Mouse (Mus musculus): Measurements from ENCODE around the gene Stat3. TPM values are rescaled to one million over a fixed set of nuclear protein-coding genes. Genes with fewer than 3 reads are reported as not detected.

Gene Stat3
- total RNA-seq (2012; rRNA removed) (51.1 and 52.1 TPM in 2 replicates), total RNA-seq (2014; rRNA removed) (35.9 TPM in 2 replicates), polyA plus RNA-seq (2012; ENCODE audit: insufficient read length, low read depth) (66.7 and 69.2 TPM in 2 replicates)

GRCm38 (mm10) chr11:100939512-100940151 lies at the start of gene Stat3:
Stat3 (minus strand) TSS chr11:100939540.
- H3K27me3 ChIP-seq (replicated peaks) = no peaks in the 10 kb centered on the region
- H3K9me3 ChIP-seq (replicated peaks; ENCODE audit: low read length) = peaks cover under 1% of the 10 kb centered on the region
- peak within 1 kb of the TSS; percentile 99 for H3K4me2 ChIP-seq (ENCODE audit: insufficient read depth, low read depth, poor library complexity, severe bottlenecking)
- peak in 1 of 2 experiments; percentile 31; a peak in 2 of 4 replicates for TF ChIP-seq CTCF (conservative IDR thresholded peaks at IDR 0.05 in 1 of 2, IDR thresholded peaks at IDR 0.05 in 1 of 2; ENCODE audit: low read depth in 2 of 2, low read length in 2 of 2)
- no peak for TF ChIP-seq GABPA (IDR thresholded peaks at IDR 0.05; ENCODE audit: insufficient replicate concordance, low read depth, low read length)
- peak; percentile 71 for TF ChIP-seq JUN (IDR thresholded peaks at IDR 0.05; ENCODE audit: insufficient read depth, low read depth, low read length)
- TF ChIP-seq MAFK (IDR thresholded peaks at IDR 0.05; ENCODE audit: insufficient replicate concordance, low read length) = peak; percentile 76; the same call in 1 of the 2 replicates
- no peak for TF ChIP-seq ZKSCAN1 (IDR thresholded peaks at IDR 0.05; ENCODE audit: borderline replicate concordance, low read depth, low read length)
- peak; percentile 83 for TF ChIP-seq JUND (conservative IDR thresholded peaks at IDR 0.05; ENCODE audit: low read depth, low read length)
- TF ChIP-seq RCOR1 (conservative IDR thresholded peaks at IDR 0.05; ENCODE audit: low read depth, low read length) = peak; percentile 99
- TF ChIP-seq UBTF (IDR thresholded peaks at IDR 0.05; ENCODE audit: low read depth, low read length) = no peak
- TF ChIP-seq MXI1 (IDR thresholded peaks at IDR 0.05; ENCODE audit: low read depth, low read length) = peak; percentile 100
- TF ChIP-seq ETS1 (conservative IDR thresholded peaks at IDR 0.05; ENCODE audit: low read depth, low read length) = peak; percentile 99
- peak; percentile 70 for TF ChIP-seq NRF1 (IDR thresholded peaks at IDR 0.05; ENCODE audit: low read depth, low read length)
- TF ChIP-seq USF1 (IDR thresholded peaks at IDR 0.05; ENCODE audit: low read depth, low read length) = peak; percentile 91
- TF ChIP-seq EP300 (IDR thresholded peaks at IDR 0.05; ENCODE audit: low read length) = peak; percentile 89
- TF ChIP-seq BHLHE40 (IDR thresholded peaks at IDR 0.05; ENCODE audit: low read depth, low read length) = peak; percentile 83; the same call in 1 of the 2 replicates
- TF ChIP-seq E2F4 (IDR thresholded peaks at IDR 0.05; ENCODE audit: insufficient replicate concordance, low read depth, low read length) = peak; percentile 89; the same call in 1 of the 2 replicates
- no peak; the same call in 1 of the 2 replicates for TF ChIP-seq RAD21 (IDR thresholded peaks at IDR 0.05; ENCODE audit: low read depth, low read length)
- TF ChIP-seq MEF2A (IDR thresholded peaks at IDR 0.05; ENCODE audit: borderline replicate concordance, low read depth, low read length) = peak; percentile 97
- peak; percentile 91 for TF ChIP-seq TCF12 (IDR thresholded peaks at IDR 0.05; ENCODE audit: low read depth, low read length)
- peak; percentile 96 for TF ChIP-seq TBP (conservative IDR thresholded peaks at IDR 0.05; ENCODE audit: low read depth, low read length)
- TF ChIP-seq ZMIZ1 (IDR thresholded peaks at IDR 0.05; ENCODE audit: low read depth, low read length) = peak; percentile 59
- TF ChIP-seq HCFC1 (IDR thresholded peaks at IDR 0.05; ENCODE audit: low read depth, low read length) = peak; percentile 81
- no peak for TF ChIP-seq ZC3H11A (IDR thresholded peaks at IDR 0.05; ENCODE audit: low read depth, low read length)
- peak; percentile 78; the same call in 1 of the 2 replicates for TF ChIP-seq KAT2A (IDR thresholded peaks at IDR 0.05; ENCODE audit: insufficient replicate concordance, low read length)
- peak; percentile 99 for TF ChIP-seq MAX (IDR thresholded peaks at IDR 0.05; ENCODE audit: low read length)
- peak; percentile 70 for TF ChIP-seq ZNF384 (IDR thresholded peaks at IDR 0.05; ENCODE audit: low read depth, low read length)
- peak; percentile 93 for TF ChIP-seq POLR2A (IDR thresholded peaks at IDR 0.05; ENCODE audit: low read depth, low read length)
- TF ChIP-seq USF2 (conservative IDR thresholded peaks at IDR 0.05; ENCODE audit: low read depth, low read length) = peak; percentile 83
- TF ChIP-seq IRF4 (IDR thresholded peaks at IDR 0.05; ENCODE audit: low read depth, low read length) = peak; percentile 92
- TF ChIP-seq POLR2AphosphoS2 (IDR thresholded peaks at IDR 0.05; ENCODE audit: low read depth, low read length) = 0 out of 2 replicates have a peak, but pooled peaks have one; percentile 57
- peak; percentile 82 for TF ChIP-seq ELF1 (IDR thresholded peaks at IDR 0.05; ENCODE audit: low read depth, low read length)
- peak; percentile 68 for TF ChIP-seq CHD1 (IDR thresholded peaks at IDR 0.05; ENCODE audit: low read depth, low read length)
- TF ChIP-seq MAZ (IDR thresholded peaks at IDR 0.05; ENCODE audit: low read depth, low read length) = peak; percentile 99
- TF ChIP-seq CHD2 (IDR thresholded peaks at IDR 0.05; ENCODE audit: low read length) = peak; percentile 88
- TF ChIP-seq SIN3A (IDR thresholded peaks at IDR 0.05; ENCODE audit: low read length) = peak; percentile 100
- no peak for TF ChIP-seq PAX5 (IDR thresholded peaks at IDR 0.05; ENCODE audit: low read length)
- peak; percentile 76; the same call in 1 of the 2 replicates for TF ChIP-seq NELFE (IDR thresholded peaks at IDR 0.05; ENCODE audit: low read depth, low read length)
- TF ChIP-seq MYC (IDR thresholded peaks at IDR 0.05; ENCODE audit: low read depth, low read length) = peak; percentile 99
- TF ChIP-seq SMC3 (IDR thresholded peaks at IDR 0.05; ENCODE audit: low read depth, low read length) = peak; percentile 44
- H3K79me2 ChIP-seq (replicated peaks; ENCODE audit: control insufficient read depth, extremely low read depth, insufficient read depth, poor library complexity, severe bottlenecking) = peaks cover 40% of the 10 kb centered on the region
- H3K4me3 ChIP-seq (replicated peaks in 1 of 3; ENCODE audit: low read depth in 2 of 3, low read length in 2 of 3, poor library complexity in 1 of 3) = peak within 1 kb of the TSS; percentile 86 to 98 (median 89)
- in situ Hi-C loops (cut with MboI; ENCODE audit: low pct_ligation_motif_present, low pct_unique_long_range_greater_than_20kb, low sequenced_read_pairs) (no loop called here), dilution Hi-C loops (cut with MboI; ENCODE audit: extremely low pct_ligation_motif_present, extremely low pct_unique_long_range_greater_than_20kb, low sequenced_read_pairs) (no loop called here)
- DNase-seq (ENCODE audit: extremely low read depth) = peak; percentile 100
- peak within 1 kb of the TSS; percentile 92 for H3K9ac ChIP-seq (ENCODE audit: insufficient read depth, low read depth)
- peaks cover 12 to 44% of the 10 kb centered on the region in 2 experiments for H3K4me1 ChIP-seq (ENCODE audit: control insufficient read depth in 1 of 2, insufficient read depth in 2 of 2)
- peak within 1 kb of the TSS; percentile 57 for H3K27ac ChIP-seq (ENCODE audit: insufficient read depth, low read depth)
- H3K36me3 ChIP-seq (replicated peaks in 1 of 2; ENCODE audit: control insufficient read depth in 1 of 2, insufficient read depth in 1 of 2, low read length in 1 of 2) = peaks cover 0 to 9% of the 10 kb centered on the region in 2 experiments

All from CH12.LX (cell line).